In the genomic region with DNA sequence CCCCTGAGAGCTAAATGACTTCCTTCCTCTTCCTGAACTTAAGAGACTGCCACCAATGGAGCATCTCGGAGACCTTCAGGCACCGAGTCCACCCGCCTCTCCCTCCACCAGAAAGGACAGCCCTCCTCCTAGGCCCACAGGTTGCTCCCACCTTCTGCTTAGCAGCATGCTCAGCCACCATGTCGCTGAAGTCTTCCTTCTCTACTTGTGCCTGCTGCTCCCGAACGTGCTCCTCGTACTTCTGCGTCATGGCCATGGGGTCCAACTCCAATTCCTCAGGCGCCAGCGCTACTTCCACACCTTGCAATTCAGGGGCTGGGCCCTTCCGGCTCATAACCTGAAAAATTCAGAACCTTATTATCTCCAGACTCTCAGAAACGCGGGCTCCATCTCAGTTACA, we compare ENCODE assay signal across 10 mouse cellular contexts. TPM values are rescaled to one million over a fixed set of nuclear protein-coding genes. Genes with fewer than 3 reads are reported as not detected.
DNase-seq lines count a peak whose midpoint lies in the region; ATAC-seq and TF ChIP-seq lines count a peak whose summit lies in the region.
"Had no signal": no experiment of that assay in that cellular context is flagged by ENCODE, and none has a peak within 500 bp of the region (broad histone marks: within the 10 kb centered on the region; RNA-seq: fewer than 3 reads in every experiment).

No protein-coding gene starts in this region.

- no peaks in the 10 kb centered on the region for H3K27me3 ChIP-seq in heart, embryonic 12.5 days (replicated peaks)
- H3K27me3 ChIP-seq in liver, adult 2 months (ENCODE audit: control insufficient read depth, insufficient read depth, low read length), result no peaks in the 10 kb centered on the region
- no peaks in the 10 kb centered on the region for H3K27me3 ChIP-seq in liver, postnatal 0 days (ENCODE audit: insufficient read depth, low read length)

- H3K79me2 ChIP-seq in liver, adult 2 months (ENCODE audit: control insufficient read depth, insufficient read depth, low read length), result 0 out of 2 replicates have a peak, but pooled peaks cover 6% of the 10 kb centered on the region

- H3K4me1 ChIP-seq in heart, embryonic 12.5 days (replicated peaks), result peaks cover 35% of the 10 kb centered on the region
- H3K4me1 ChIP-seq in liver, adult 2 months (ENCODE audit: control insufficient read depth, insufficient read depth, low read length), result peaks cover 8% of the 10 kb centered on the region
- H3K4me1 ChIP-seq in cortical plate, adult 2 months (ENCODE audit: control insufficient read depth, insufficient read depth, low read length), result peaks cover 6% of the 10 kb centered on the region; the same call in 1 of the 2 replicates
- peaks cover 32% of the 10 kb centered on the region for H3K4me1 ChIP-seq in liver, postnatal 0 days (ENCODE audit: insufficient read depth)

- H3K9ac ChIP-seq in heart, embryonic 12.5 days, result 0 out of 2 replicates have a peak overlapping the region, but pooled peaks have one; percentile 29
- no peak overlapping the region for H3K9ac ChIP-seq in liver, adult 2 months (ENCODE audit: low read depth, low read length)
- H3K9ac ChIP-seq in liver, postnatal 0 days (replicated peaks), result no peak overlapping the region

- no peaks in the 10 kb centered on the region for H3K9me3 ChIP-seq in heart, embryonic 12.5 days (replicated peaks)
- no peaks in the 10 kb centered on the region for H3K9me3 ChIP-seq in liver, postnatal 0 days (ENCODE audit: low read length)

- peak overlapping the region; percentile 92 for H3K27ac ChIP-seq in heart, embryonic 12.5 days (ENCODE audit: poor library complexity, severe bottlenecking)
- peak overlapping the region; percentile 7; the same call in 1 of the 2 replicates for H3K27ac ChIP-seq in liver, adult 2 months (replicated peaks; ENCODE audit: insufficient read depth, low read depth, low read length)
- peak overlapping the region; percentile 93; the same call in 1 of the 2 replicates for H3K27ac ChIP-seq in cortical plate, adult 2 months (ENCODE audit: insufficient read depth, low read length)
- H3K27ac ChIP-seq in liver, postnatal 0 days (ENCODE audit: low read depth), result peak overlapping the region; percentile 88

- TF ChIP-seq EP300 in liver, postnatal 0 days (IDR thresholded peaks at IDR 0.05; ENCODE audit: low read depth), result no peak

- TF ChIP-seq POLR2A in liver, adult 2 months (IDR thresholded peaks at IDR 0.05; ENCODE audit: extremely low read depth, insufficient read depth, low read length), result no peak
- TF ChIP-seq POLR2A in cortical plate, adult 2 months (IDR thresholded peaks at IDR 0.05; ENCODE audit: extremely low read depth, insufficient read depth, low read length), result no peak

- DNase-seq in heart, postnatal 10 days, result no peak
- no peak for DNase-seq in liver, adult 2 months (ENCODE audit: extremely low read depth, low read depth, low spot score)
- DNase-seq in liver, result no peak
- DNase-seq in liver, postnatal 0 days, result no peak
- no peak for DNase-seq in embryo, embryonic 9.5 days (ENCODE audit: extremely low spot score)
- DNase-seq in cerebellum, postnatal 14 days, result no peak
- DNase-seq: cerebellum, adult 9-11 months; kidney, postnatal 10 days had no signal

- intact Hi-C loops in heart, postnatal 10 days (cut with DNase I), result loop anchor here (2.0 kb wide), 2 partner anchors 20 to 78 kb away; a partner anchor contains a TSS

- no peak for ATAC-seq in heart, embryonic 12.5 days (ENCODE audit: insufficient number of reproducible peaks, low FRiP score)
- ATAC-seq in liver, postnatal 0 days, result no peak

- WGBS in heart, embryonic 12.5 days, result 94% methylated on average over 12 of the region's 13 CpGs
- 88% methylated on average over 13 of the region's 13 CpGs for WGBS in liver, adult 2 months
- WGBS in liver, postnatal 0 days (ENCODE audit: insufficient replicate concordance), result 74% methylated on average over 13 of the region's 13 CpGs

- no peak overlapping the region for H3K4me2 ChIP-seq in heart, embryonic 12.5 days
- H3K4me2 ChIP-seq in liver, postnatal 0 days (ENCODE audit: low read depth, low read length), result no peak overlapping the region

- no peak overlapping the region for H3K4me3 ChIP-seq in heart, embryonic 12.5 days
- H3K4me3 ChIP-seq in liver, adult 2 months (ENCODE audit: insufficient read depth, low read depth, low read length), result no peak overlapping the region
- H3K4me3 ChIP-seq in cortical plate, adult 2 months (ENCODE audit: insufficient read depth, low read length), result no peak overlapping the region
- no peak overlapping the region for H3K4me3 ChIP-seq in liver, postnatal 0 days (ENCODE audit: low read depth, low read length)

- H3K36me3 ChIP-seq in heart, embryonic 12.5 days, result peaks cover 54% of the 10 kb centered on the region
- H3K36me3 ChIP-seq in liver, adult 2 months (ENCODE audit: control insufficient read depth, insufficient read depth, low read length), result peaks cover 28% of the 10 kb centered on the region
- H3K36me3 ChIP-seq in liver, postnatal 0 days (replicated peaks; ENCODE audit: insufficient read depth, low read length), result peaks cover 51% of the 10 kb centered on the region

- no peak for TF ChIP-seq CTCF in liver, adult 2 months (IDR thresholded peaks at IDR 0.05; ENCODE audit: low read depth, low read length)
- TF ChIP-seq CTCF in cortical plate, adult 2 months (IDR thresholded peaks at IDR 0.05; ENCODE audit: extremely low read depth, insufficient read depth, low read length), result no peak
- TF ChIP-seq CTCF in liver, postnatal 0 days (IDR thresholded peaks at IDR 0.05; ENCODE audit: low read depth), result no peak

RNA-seq across cellular contexts. Expression of a gene that starts 1.7 kb away (rescaled TPM):
- 27.9 and 28.4 TPM in 2 replicates for polyA plus RNA-seq in heart, embryonic 12.5 days (2016; fragmentation: Nextera tagmentation; extraction: Ambion mirVana)
- total RNA-seq in heart, postnatal 10 days (2021), result 10 to 100 TPM; 24.5 to 27.8 TPM
- 1.1 and 3.3 TPM in 2 replicates for total RNA-seq in liver, adult 2 months (2014; rRNA removed)
- polyA plus RNA-seq in liver, adult 2 months (2012; rRNA removed), result 2.4 and 3.0 TPM in 2 replicates
- 47.0 and 47.8 TPM in 2 replicates for polyA plus RNA-seq in cortical plate, adult 2 months (2012; rRNA removed)
- 2.6 and 3.3 TPM in 2 replicates for polyA plus RNA-seq in liver, postnatal 0 days (2015; fragmentation: Nextera tagmentation; extraction: Ambion mirVana)

RNA-seq across cellular contexts. Expression of a gene that starts 20.6 kb away (rescaled TPM):
- polyA plus RNA-seq in heart, embryonic 12.5 days (2016; fragmentation: Nextera tagmentation; extraction: Ambion mirVana), result 221 and 227 TPM in 2 replicates
- 100 to 1,000 TPM; 129 to 136 TPM for total RNA-seq in heart, postnatal 10 days (2021)
- 58.1 and 60.0 TPM in 2 replicates for total RNA-seq in liver, adult 2 months (2014; rRNA removed)
- 60.8 and 61.4 TPM in 2 replicates for polyA plus RNA-seq in liver, adult 2 months (2012; rRNA removed)
- polyA plus RNA-seq in cortical plate, adult 2 months (2012; rRNA removed), result 151 and 159 TPM in 2 replicates
- polyA plus RNA-seq in liver, postnatal 0 days (2015; fragmentation: Nextera tagmentation; extraction: Ambion mirVana), result 80.7 and 93.7 TPM in 2 replicates

RNA-seq across cellular contexts. Expression of a gene that starts 23.5 kb away (rescaled TPM):
- 3.8 and 4.5 TPM in 2 replicates for polyA plus RNA-seq in heart, embryonic 12.5 days (2016; fragmentation: Nextera tagmentation; extraction: Ambion mirVana)
- 10 to 100 TPM in 1 of 2 experiments, 1 to 10 TPM in 1; 9.4 to 14.6 TPM for total RNA-seq in heart, postnatal 10 days (2021)
- not detected in 2 replicates for total RNA-seq in liver, adult 2 months (2014; rRNA removed)
- not detected in 2 replicates for polyA plus RNA-seq in liver, adult 2 months (2012; rRNA removed)
- polyA plus RNA-seq in cortical plate, adult 2 months (2012; rRNA removed), result 61.9 and 62.3 TPM in 2 replicates
- polyA plus RNA-seq in liver, postnatal 0 days (2015; fragmentation: Nextera tagmentation; extraction: Ambion mirVana), result not detected in 2 replicates

Comparison
In these comparisons a context has a peak if more than half of its experiments do, and no peak if none do; other contexts are left out.
1. H3K27ac ChIP-seq: peak in every context shown above with its lines; median percentile 93 in cortical plate, adult 2 months; 92 in heart, embryonic 12.5 days; 88 in liver, postnatal 0 days; 7 in liver, adult 2 months.
2. RNA of a gene that starts 23.5 kb away (polyA plus RNA-seq): 61.9 to 62.3 TPM in cortical plate, adult 2 months; 3.8 to 4.5 TPM in heart, embryonic 12.5 days, not detected in liver, postnatal 0 days and not detected in liver, adult 2 months; every median in the first group is over 10 times any median in the second.